Mouse (Mus musculus): ENCODE data around the gene Xrra1. TPM values are rescaled to one million over a fixed set of nuclear protein-coding genes. Genes with fewer than 3 reads are reported as not detected.

The Xrra1 gene
- polyA plus RNA-seq, 1 experiment from 2014 or later = 0.08 TPM

DNA sequence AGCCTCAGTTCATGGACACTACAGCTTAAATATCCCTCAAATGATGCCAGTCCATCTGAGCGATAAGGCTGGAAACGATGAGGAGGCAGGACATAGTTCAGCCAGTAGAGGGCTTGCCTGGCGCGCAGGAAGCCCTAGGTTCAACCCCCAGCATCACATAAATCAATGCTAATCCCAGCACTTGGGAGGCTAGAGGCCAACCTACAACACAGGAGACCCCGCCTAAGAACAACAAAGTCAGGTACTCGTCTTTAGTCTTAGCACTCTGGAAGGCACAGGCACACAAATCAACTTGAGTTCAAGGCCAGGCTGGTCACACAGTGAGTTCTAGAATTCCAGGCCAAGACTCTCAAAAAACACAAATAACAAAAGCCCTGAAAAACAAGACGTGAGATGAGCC lies 5.6 kb upstream of the Xrra1 start:
- no peaks in the 10 kb centered on the region for H3K27me3 ChIP-seq
- peaks cover 25% of the 10 kb centered on the region for H3K4me1 ChIP-seq (replicated peaks)
- H3K9me3 ChIP-seq (replicated peaks) = no peaks in the 10 kb centered on the region
- 79% methylated on average over 7 of the region's 7 CpGs for WGBS
- H3K27ac ChIP-seq = no peak overlapping the region
- H3K36me3 ChIP-seq = peaks cover 21% of the 10 kb centered on the region
- no peak overlapping the region for H3K4me3 ChIP-seq
- H3K4me2 ChIP-seq = no peak overlapping the region
- H3K9ac ChIP-seq = no peak overlapping the region
- ATAC-seq (replicated peaks; ENCODE audit: insufficient number of reproducible peaks, insufficient read depth, low FRiP score, low read depth) = no peak

DNA sequence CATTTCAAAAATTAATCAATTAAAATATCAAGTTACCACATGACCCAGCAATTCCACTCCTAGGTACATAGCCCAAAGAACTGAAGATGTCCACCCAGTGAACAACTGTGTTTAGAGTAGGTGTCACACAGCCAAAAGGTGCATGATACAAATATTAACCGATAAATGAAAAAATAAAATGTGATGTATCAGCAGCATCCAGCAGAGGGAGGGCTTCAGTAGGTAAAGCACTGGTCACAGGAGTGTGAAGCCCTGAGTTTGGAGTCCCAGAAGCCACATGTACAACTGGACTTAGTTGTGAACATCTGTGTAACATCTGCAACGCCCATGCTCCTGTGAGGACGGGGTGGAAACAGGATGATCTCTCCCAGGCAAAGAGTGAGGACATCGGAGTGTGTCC lies 4.6 kb upstream of the Xrra1 start:
- WGBS = 79% methylated on average over 4 of the region's 4 CpGs
- H3K4me2 ChIP-seq = no peak overlapping the region

DNA sequence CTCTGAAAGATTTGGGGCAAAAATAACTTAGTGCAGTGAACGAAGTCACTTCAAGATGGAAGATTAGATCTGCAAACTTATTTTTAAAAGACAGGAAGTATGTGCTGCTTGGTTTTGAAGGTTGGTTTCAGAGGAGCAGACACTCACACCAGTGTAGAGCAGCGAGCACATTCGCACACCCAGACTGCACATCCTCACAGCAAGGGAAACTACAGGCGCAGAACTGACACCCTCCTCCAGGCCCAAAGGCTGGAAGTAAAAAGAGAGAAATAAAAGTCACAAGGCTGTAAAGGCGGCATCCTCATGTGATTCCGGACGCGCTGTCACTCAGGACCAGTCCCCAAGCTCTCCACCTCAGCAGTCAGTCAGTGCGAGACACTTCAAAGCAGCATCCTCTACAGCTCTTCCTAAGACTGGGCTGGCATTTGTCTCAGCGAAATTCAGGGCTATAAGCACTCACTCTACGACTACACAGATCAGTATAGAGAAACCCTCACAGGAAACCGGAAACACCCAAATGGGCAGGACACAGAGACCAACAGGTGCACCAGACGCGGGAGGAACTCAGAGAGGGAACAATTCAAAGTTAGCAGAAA lies 2.6 kb upstream of the Xrra1 start:
- 78% methylated on average over 14 of the region's 14 CpGs for WGBS
- H3K27ac ChIP-seq = no peak overlapping the region
- H3K27me3 ChIP-seq = no peaks in the 10 kb centered on the region
- no peak overlapping the region for H3K9ac ChIP-seq
- ATAC-seq (replicated peaks; ENCODE audit: insufficient number of reproducible peaks, insufficient read depth, low FRiP score, low read depth) = no peak
- H3K4me1 ChIP-seq (replicated peaks) = peaks cover 29% of the 10 kb centered on the region
- H3K9me3 ChIP-seq (replicated peaks) = no peaks in the 10 kb centered on the region
- H3K4me3 ChIP-seq = no peak overlapping the region
- no peak overlapping the region for H3K4me2 ChIP-seq
- H3K36me3 ChIP-seq = peaks cover 14% of the 10 kb centered on the region

More for the DNA sequence above, 4.6 kb upstream of the Xrra1 start:
- ATAC-seq (replicated peaks; ENCODE audit: insufficient number of reproducible peaks, insufficient read depth, low FRiP score, low read depth) = no peak
- Histone ChIP-seq H3K4me1 (replicated peaks) (peaks cover 29% of the 10 kb centered on the region), H3K4me3 (no peak overlapping the region), H3K9me3 (replicated peaks) (no peaks in the 10 kb centered on the region), H3K9ac (no peak overlapping the region), H3K27ac (no peak overlapping the region), H3K36me3 (peaks cover 14% of the 10 kb centered on the region), H3K27me3 (no peaks in the 10 kb centered on the region)

DNA sequence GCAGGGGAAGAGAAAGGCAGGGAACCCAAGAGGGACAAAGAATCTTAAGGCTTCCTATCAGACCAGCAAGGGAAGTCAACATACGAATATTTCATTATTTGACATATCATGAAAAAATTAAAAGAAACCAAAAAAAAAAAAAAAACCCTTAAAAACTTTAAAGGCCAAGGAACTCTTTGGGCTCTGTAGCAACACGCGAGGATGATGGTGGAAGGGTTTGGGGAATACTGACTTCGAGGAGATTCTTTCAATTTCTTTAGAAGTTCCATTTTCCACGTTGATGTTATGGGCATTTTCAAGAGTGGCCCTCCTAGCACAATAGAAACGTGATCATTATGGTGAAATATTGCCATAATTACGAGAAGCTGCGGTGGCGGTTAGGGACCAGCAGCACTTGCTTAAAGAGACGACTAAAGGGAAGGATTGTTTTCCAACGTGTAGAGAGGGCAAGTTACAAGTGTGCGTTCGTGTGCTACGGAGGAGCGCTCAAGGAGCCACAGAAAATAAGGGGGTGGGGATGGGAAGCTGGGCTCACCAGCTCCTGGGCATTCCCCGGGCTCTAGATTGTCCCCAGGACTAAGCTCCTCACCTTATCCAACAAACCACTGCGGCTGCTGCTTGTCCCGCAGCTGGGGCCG lies 622 bp upstream of the Xrra1 start:
- ATAC-seq (replicated peaks; ENCODE audit: insufficient number of reproducible peaks, insufficient read depth, low FRiP score, low read depth) = peak; percentile 33
- Histone ChIP-seq H3K4me2 (peak overlapping the region; percentile 82), H3K9me3 (replicated peaks) (no peaks in the 10 kb centered on the region), H3K27ac (peak overlapping the region; percentile 81), H3K4me1 (replicated peaks) (peaks cover 25% of the 10 kb centered on the region), H3K9ac (peak overlapping the region; percentile 90), H3K4me3 (peak overlapping the region; percentile 90), H3K36me3 (peaks cover 11% of the 10 kb centered on the region), H3K27me3 (no peaks in the 10 kb centered on the region)
- under 1% methylated on average over 19 of the region's 19 CpGs for WGBS

GRCm38 (mm10) chr7:99863362-99863761 lies 4.4 kb downstream of the Xrra1 start, which contains the start of gene Spcs2:
TSS of gene Spcs2 (minus strand) at chr7:99863462.
- Histone ChIP-seq H3K36me3 (no peaks in the 10 kb centered on the region), H3K4me2 (no peak within 1 kb of the TSS), H3K9ac (no peak within 1 kb of the TSS), H3K27ac (no peak within 1 kb of the TSS), H3K9me3 (replicated peaks) (no peaks in the 10 kb centered on the region), H3K4me1 (replicated peaks) (peaks cover 19% of the 10 kb centered on the region), H3K4me3 (no peak within 1 kb of the TSS), H3K27me3 (no peaks in the 10 kb centered on the region)
- WGBS = 42% methylated on average over 7 of the region's 7 CpGs
- ATAC-seq (replicated peaks; ENCODE audit: insufficient number of reproducible peaks, insufficient read depth, low FRiP score, low read depth) = no peak

- ATAC-seq (replicated peaks; ENCODE audit: insufficient number of reproducible peaks, insufficient read depth, low FRiP score, low read depth) = no peak
- Histone ChIP-seq H3K27me3 (no peaks in the 10 kb centered on the region), H3K27ac (peak overlapping the region; percentile 46)
These were observed 5.5 kb downstream of the Xrra1 start for GRCm38 (mm10) chr7:99864241-99865028.

DNA sequence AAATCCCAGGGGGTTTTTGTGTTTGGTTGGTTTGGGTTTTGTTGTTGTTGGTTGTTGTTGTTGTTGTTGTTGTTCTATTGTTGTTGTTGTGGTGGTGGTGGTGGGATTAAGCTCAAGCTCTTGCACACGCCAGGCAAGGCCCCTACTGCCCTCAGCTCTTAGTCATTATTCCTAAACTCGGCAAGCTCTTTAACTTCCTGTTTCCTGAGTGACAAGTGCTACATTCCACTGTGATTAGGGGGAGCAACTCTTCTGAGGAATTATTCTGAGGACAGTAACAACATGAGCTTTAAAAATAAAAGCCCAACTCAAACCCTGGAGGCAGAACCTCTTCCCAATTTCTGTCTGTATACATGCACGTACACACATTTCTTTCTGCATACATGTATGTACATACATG lies 6.3 kb downstream of the Xrra1 start:
- Histone ChIP-seq H3K9me3 (replicated peaks) (no peaks in the 10 kb centered on the region), H3K9ac (no peak overlapping the region), H3K4me2 (no peak overlapping the region), H3K4me3 (no peak overlapping the region), H3K36me3 (no peaks in the 10 kb centered on the region), H3K4me1 (replicated peaks) (peaks cover 15% of the 10 kb centered on the region), H3K27ac (peak overlapping the region; percentile 46), H3K27me3 (no peaks in the 10 kb centered on the region)
- WGBS = 26% methylated on average over 3 of the region's 3 CpGs
- peak; percentile 74 for ATAC-seq (replicated peaks; ENCODE audit: insufficient number of reproducible peaks, insufficient read depth, low FRiP score, low read depth)

More at GRCm38 (mm10) chr7:99864241-99865028, 5.5 kb downstream of the Xrra1 start:
- WGBS = 69% methylated on average over 11 of the region's 11 CpGs
- no peak overlapping the region for H3K4me2 ChIP-seq
- no peak overlapping the region for H3K9ac ChIP-seq
- no peak overlapping the region for H3K4me3 ChIP-seq
- H3K36me3 ChIP-seq = no peaks in the 10 kb centered on the region
- no peaks in the 10 kb centered on the region for H3K9me3 ChIP-seq (replicated peaks)
- H3K4me1 ChIP-seq (replicated peaks) = peaks cover 15% of the 10 kb centered on the region

DNA sequence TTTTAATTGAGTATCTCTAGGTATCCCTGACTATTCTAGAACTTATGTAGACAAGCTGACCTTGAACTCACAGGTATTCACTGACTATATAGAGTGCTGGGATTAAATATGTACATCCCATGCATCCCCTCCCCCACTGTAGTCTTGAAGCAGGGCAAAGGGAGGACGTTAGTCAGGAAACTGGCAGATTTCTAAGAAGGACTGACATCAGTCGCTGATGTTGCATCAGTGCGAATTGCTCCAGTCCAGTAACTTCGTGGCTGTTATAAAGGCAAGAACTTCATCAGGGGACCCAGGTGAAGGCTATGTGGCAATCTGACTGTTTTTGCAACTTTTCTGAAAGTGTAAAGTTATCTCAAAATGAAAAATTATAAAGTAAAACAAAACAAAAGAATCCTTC lies 10.4 kb downstream of the Xrra1 start:
- Histone ChIP-seq H3K4me1 (replicated peaks) (peaks cover 19% of the 10 kb centered on the region), H3K9me3 (replicated peaks) (no peaks in the 10 kb centered on the region), H3K4me3 (no peak overlapping the region), H3K27me3 (no peaks in the 10 kb centered on the region), H3K27ac (no peak overlapping the region), H3K9ac (no peak overlapping the region), H3K36me3 (no peaks in the 10 kb centered on the region), H3K4me2 (no peak overlapping the region)
- WGBS = 65% methylated on average over 4 of the region's 4 CpGs
- ATAC-seq (replicated peaks; ENCODE audit: insufficient number of reproducible peaks, insufficient read depth, low FRiP score, low read depth) = no peak

DNA sequence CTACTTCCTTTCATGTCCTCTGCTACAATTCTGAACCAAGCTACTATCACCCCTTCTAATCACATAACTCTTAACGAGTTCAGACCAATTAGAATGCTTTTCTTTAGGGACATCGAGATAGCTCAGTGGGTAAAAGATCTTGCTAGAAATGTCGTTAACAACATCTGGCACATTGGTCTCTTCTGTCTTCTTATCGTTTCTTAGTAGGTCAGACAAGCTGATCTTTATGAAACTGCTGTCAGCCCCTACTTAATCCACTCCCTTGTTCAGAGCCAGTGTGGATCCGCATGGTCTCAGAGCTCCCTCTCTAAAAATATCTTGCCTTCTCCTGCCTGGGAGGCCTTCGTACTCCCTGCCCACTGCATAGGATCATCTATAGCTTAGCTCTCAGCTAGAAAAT lies 15.0 kb downstream of the Xrra1 start:
- Histone ChIP-seq H3K9me3 (replicated peaks) (no peaks in the 10 kb centered on the region), H3K27ac (no peak overlapping the region), H3K36me3 (no peaks in the 10 kb centered on the region), H3K27me3 (peaks cover 3% of the 10 kb centered on the region; the same call in 1 of the 2 replicates), H3K4me2 (no peak overlapping the region), H3K4me3 (no peak overlapping the region), H3K4me1 (replicated peaks) (peaks cover 11% of the 10 kb centered on the region), H3K9ac (no peak overlapping the region)
- WGBS = 45% methylated on average over 6 of the region's 6 CpGs
- ATAC-seq (replicated peaks; ENCODE audit: insufficient number of reproducible peaks, insufficient read depth, low FRiP score, low read depth) = no peak

DNA sequence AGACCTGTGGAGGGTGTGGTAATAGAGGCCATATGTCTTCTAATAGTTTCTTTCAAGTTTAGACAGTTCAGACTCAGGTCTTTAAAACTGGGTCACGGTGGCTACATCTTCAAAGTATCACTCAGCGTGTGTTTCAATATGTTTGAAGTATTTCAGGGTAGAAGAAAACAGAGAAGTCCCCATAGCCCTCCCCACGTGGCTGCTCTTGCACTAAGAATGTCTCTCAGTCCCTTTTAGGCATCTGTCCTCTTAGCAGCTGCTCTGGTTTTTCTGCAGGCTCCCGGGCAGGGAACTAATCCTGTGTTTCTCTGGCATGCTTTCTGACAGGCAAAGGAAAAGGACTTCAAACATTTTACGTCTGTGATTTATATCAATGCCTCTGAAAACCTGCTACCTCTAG lies 17.0 kb downstream of the Xrra1 start:
- no peak for ATAC-seq (replicated peaks; ENCODE audit: insufficient number of reproducible peaks, insufficient read depth, low FRiP score, low read depth)
- no peak overlapping the region for H3K27ac ChIP-seq
- H3K27me3 ChIP-seq = peaks cover 3% of the 10 kb centered on the region; the same call in 1 of the 2 replicates
- peaks cover 11% of the 10 kb centered on the region for H3K4me1 ChIP-seq (replicated peaks)
- no peak overlapping the region for H3K9ac ChIP-seq
- no peaks in the 10 kb centered on the region for H3K9me3 ChIP-seq (replicated peaks)
- WGBS = 32% methylated on average over 5 of the region's 5 CpGs
- no peak overlapping the region for H3K4me2 ChIP-seq
- no peak overlapping the region for H3K4me3 ChIP-seq
- no peaks in the 10 kb centered on the region for H3K36me3 ChIP-seq

GRCm38 (mm10) chr7:99876345-99876744 lies 17.4 kb downstream of the Xrra1 start:
- H3K4me1 ChIP-seq (replicated peaks) = peaks cover 11% of the 10 kb centered on the region
- H3K4me2 ChIP-seq = no peak overlapping the region
- 2% methylated on average over 3 of the region's 3 CpGs for WGBS
- H3K9ac ChIP-seq = no peak overlapping the region
- H3K36me3 ChIP-seq = no peaks in the 10 kb centered on the region
- peaks cover 3% of the 10 kb centered on the region; the same call in 1 of the 2 replicates for H3K27me3 ChIP-seq
- ATAC-seq (replicated peaks; ENCODE audit: insufficient number of reproducible peaks, insufficient read depth, low FRiP score, low read depth) = no peak; the same call in 1 of the 2 replicates
- H3K9me3 ChIP-seq (replicated peaks) = no peaks in the 10 kb centered on the region
- no peak overlapping the region for H3K4me3 ChIP-seq
- no peak overlapping the region for H3K27ac ChIP-seq
